Mouse (Mus musculus): ENCODE measurements around the gene Armc8.

- no peak for TF ChIP-seq CTCF (IDR thresholded peaks at IDR 0.05; ENCODE audit: control insufficient read depth, insufficient read depth, low read length)
- no peak for TF ChIP-seq POLR2A (IDR thresholded peaks at IDR 0.05; ENCODE audit: borderline replicate concordance, control insufficient read depth, low read depth, low read length)
These were observed 118.6 kb downstream of the Armc8 start for GRCm38 (mm10) chr9:99449886-99450647.

Data from bone marrow, adult 2 months (tissue).